Mouse (Mus musculus) E14TG2a.4 (cell line): ENCODE data around the gene Map7d3.

Source experiments
- CTCF ChIP-seq: conservative IDR thresholded peaks from 2 replicates; pipeline ENCODE4 v1.5.1; 2014; ENCODE audit warnings: low read length
- NANOG ChIP-seq: IDR thresholded peaks from 2 replicates; pipeline ENCODE4 v1.6.1; 2014; ENCODE audit warnings: borderline replicate concordance, low read length, mixed read lengths

DNA sequence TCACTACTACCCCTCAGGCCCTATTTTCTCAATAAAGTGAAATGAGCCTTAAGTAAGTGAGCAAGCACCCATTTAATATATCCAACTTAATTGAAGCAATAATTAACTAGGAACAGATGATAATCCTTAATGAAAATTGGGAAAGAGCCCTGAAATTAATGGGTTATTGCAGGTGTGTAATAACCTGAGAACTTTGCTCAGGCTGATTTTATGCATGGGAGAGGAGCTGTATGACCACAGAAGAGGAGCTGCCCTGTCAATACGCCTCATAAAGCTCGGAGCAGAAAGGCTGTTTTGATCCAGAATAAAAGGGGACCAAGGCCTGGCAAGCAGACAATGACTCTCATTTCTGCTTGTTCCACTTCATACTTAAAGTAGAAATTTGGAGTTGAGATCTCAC, 47.7 kb upstream of the Map7d3 start, which contains the start of gene Adgrg4:
- TF ChIP-seq CTCF (no peak), NANOG (no peak)
